Mouse (Mus musculus): ENCODE measurements at regions not wholly inside any gene's neighbourhood (a gene's known extent, or its start where the extent isn't known, plus 50 kb on each side); places are given as distances from the start of the nearest gene placed in this dataset.
A peak's percentile ranks its signal among the peaks of the same experiment; 100 is the strongest.

DNA sequence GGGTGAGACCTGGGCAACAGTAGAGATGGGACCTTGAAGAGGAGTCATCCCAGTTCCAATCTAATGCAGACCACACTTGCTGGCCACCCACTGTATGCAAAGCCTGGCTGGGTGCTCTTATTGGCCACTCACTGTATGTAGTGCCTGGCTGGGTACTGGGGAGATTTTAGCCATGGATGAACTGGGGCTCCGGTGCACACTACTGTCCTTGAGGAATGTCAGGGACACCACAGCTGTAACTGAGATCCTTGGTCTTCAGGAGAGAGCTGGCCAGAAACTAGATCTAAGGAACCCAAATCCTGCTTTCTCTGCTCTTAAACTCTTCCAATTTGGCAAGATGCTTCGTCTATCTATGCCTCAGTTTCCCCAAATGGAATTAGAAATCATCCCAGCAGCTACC is 128.4 kb upstream of the Sdk2 start:
- H3K9ac ChIP-seq (ENCODE audit: insufficient read depth, low read depth, low read length, poor library complexity, severe bottlenecking), result no peak overlapping the region
- in situ Hi-C loops (cut with MboI; ENCODE audit: low sequenced_read_pairs in 2 of 2, unreplicated experiment in 2 of 2), result no loop called here
- no peaks in the 10 kb centered on the region for H3K9me3 ChIP-seq (ENCODE audit: control insufficient read depth, insufficient read depth, low read depth, low read length)
- no peak for DNase-seq (ENCODE audit: low read depth, low spot score)
- TF ChIP-seq CHD2 (IDR thresholded peaks at IDR 0.05; ENCODE audit: low read depth, low read length) (no peak), MAFK (IDR thresholded peaks at IDR 0.05; ENCODE audit: insufficient read depth, low read depth, low read length) (no peak), ZNF384 (IDR thresholded peaks at IDR 0.05; ENCODE audit: low read depth, low read length) (no peak), ZC3H11A (IDR thresholded peaks at IDR 0.05; ENCODE audit: borderline replicate concordance, low read depth, low read length) (no peak), HCFC1 (IDR thresholded peaks at IDR 0.05; ENCODE audit: borderline replicate concordance, insufficient read depth, low read length) (no peak)
- H3K4me1 ChIP-seq (ENCODE audit: control insufficient read depth in 2 of 2, insufficient read depth in 2 of 2, low read length in 2 of 2, poor library complexity in 1 of 2), result peaks cover 0 to 1% of the 10 kb centered on the region in 2 experiments; a peak in 1 of 4 replicates
- H3K27ac ChIP-seq (ENCODE audit: insufficient read depth, low read depth, low read length, poor library complexity, severe bottlenecking), result no peak overlapping the region
- no peaks in the 10 kb centered on the region for H3K36me3 ChIP-seq (ENCODE audit: control insufficient read depth, insufficient read depth, low read length, poor library complexity, severe bottlenecking)
- no peak overlapping the region for H3K4me3 ChIP-seq (ENCODE audit: insufficient read depth in 1 of 2, low read depth in 1 of 2, low read length in 2 of 2, poor library complexity in 1 of 2, severe bottlenecking in 1 of 2)

DNA sequence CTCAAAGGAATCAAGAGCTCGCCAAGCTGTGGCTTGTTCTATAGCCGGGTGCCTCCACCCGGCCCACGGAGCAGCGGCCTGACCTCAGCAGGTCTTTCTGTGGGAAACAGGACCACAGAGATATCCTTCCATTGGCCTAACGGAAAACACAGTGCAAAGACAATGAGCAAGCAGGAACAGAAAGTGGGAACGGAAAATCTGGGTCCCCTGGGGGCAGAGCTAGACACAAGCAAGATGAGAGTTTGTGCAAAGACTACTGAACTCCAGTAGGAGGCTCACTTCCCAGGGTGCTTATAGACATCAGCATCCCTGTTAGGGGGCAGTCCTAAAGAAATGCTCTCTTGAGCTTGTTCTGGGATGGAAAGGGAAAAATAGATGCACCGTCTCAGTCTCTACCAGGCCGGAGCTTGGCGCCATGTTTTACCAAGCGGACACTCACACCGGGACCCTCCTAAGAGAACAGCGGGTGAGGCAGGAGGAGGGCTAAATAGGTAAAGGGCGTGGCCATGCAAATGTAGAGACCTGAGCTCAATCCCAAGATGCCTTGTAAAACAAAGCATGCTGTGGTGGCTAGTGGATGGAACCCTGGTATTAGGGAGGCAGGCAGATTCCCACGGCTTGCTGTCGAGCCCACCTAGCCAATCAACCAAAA is 127.3 kb upstream of the Sdk2 start:
- Histone ChIP-seq H3K36me3 (ENCODE audit: control insufficient read depth, insufficient read depth, low read length, poor library complexity, severe bottlenecking) (no peaks in the 10 kb centered on the region), H3K9me3 (ENCODE audit: control insufficient read depth, insufficient read depth, low read depth, low read length) (no peaks in the 10 kb centered on the region), H3K9ac (ENCODE audit: insufficient read depth, low read depth, low read length, poor library complexity, severe bottlenecking) (0 out of 2 replicates have a peak overlapping the region, but pooled peaks have one; percentile 22), H3K4me1 (ENCODE audit: control insufficient read depth in 2 of 2, insufficient read depth in 2 of 2, low read length in 2 of 2, poor library complexity in 1 of 2) (peaks cover 0 to 1% of the 10 kb centered on the region in 2 experiments; a peak in 1 of 4 replicates), H3K27ac (ENCODE audit: insufficient read depth, low read depth, low read length, poor library complexity, severe bottlenecking) (no peak overlapping the region), H3K4me3 (ENCODE audit: insufficient read depth in 1 of 2, low read depth in 1 of 2, low read length in 2 of 2, poor library complexity in 1 of 2, severe bottlenecking in 1 of 2) (peak overlapping the region; percentile 33 to 66; a peak in 3 of 4 replicates)
- TF ChIP-seq ZNF384 (IDR thresholded peaks at IDR 0.05; ENCODE audit: low read depth, low read length) (0 out of 2 replicates have a peak, but pooled peaks have one; percentile 1), HCFC1 (IDR thresholded peaks at IDR 0.05; ENCODE audit: borderline replicate concordance, insufficient read depth, low read length) (no peak)
- peak; percentile 51 for DNase-seq (ENCODE audit: low read depth, low spot score)
- in situ Hi-C loops (cut with MboI; ENCODE audit: low sequenced_read_pairs in 2 of 2, unreplicated experiment in 2 of 2), result no loop called here

DNA sequence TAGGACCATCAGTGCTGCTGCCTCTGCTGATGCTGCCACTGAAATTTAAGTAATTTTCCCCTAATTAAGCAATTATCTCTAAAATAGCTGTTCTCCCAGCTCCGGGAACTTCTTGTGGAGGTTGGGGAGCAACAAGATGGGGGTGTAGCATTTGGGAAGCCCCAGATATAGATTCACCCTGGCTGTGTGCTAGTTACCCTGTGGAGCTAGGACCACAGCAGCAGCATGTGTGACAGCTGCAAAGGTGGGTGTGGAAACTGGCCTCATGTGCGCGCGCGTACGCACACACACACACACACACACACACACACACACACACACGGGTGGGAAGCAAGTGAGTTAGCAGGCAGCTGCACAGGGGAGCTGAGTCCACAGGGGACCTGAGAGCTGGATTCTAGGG is 126.2 kb upstream of the Sdk2 start:
- H3K4me1 ChIP-seq (ENCODE audit: control insufficient read depth in 2 of 2, insufficient read depth in 2 of 2, low read length in 2 of 2, poor library complexity in 1 of 2), result peaks cover 0 to 1% of the 10 kb centered on the region in 2 experiments; a peak in 1 of 4 replicates
- no peaks in the 10 kb centered on the region for H3K36me3 ChIP-seq (ENCODE audit: control insufficient read depth, insufficient read depth, low read length, poor library complexity, severe bottlenecking)
- no peak for TF ChIP-seq CHD2 (IDR thresholded peaks at IDR 0.05; ENCODE audit: low read depth, low read length)
- TF ChIP-seq HCFC1 (IDR thresholded peaks at IDR 0.05; ENCODE audit: borderline replicate concordance, insufficient read depth, low read length), result no peak
- no peak for TF ChIP-seq ZNF384 (IDR thresholded peaks at IDR 0.05; ENCODE audit: low read depth, low read length)
- no peak for TF ChIP-seq MAFK (IDR thresholded peaks at IDR 0.05; ENCODE audit: insufficient read depth, low read depth, low read length)
- TF ChIP-seq ZC3H11A (IDR thresholded peaks at IDR 0.05; ENCODE audit: borderline replicate concordance, low read depth, low read length), result no peak
- H3K27ac ChIP-seq (ENCODE audit: insufficient read depth, low read depth, low read length, poor library complexity, severe bottlenecking), result no peak overlapping the region
- no peak for DNase-seq (ENCODE audit: low read depth, low spot score)
- no peaks in the 10 kb centered on the region for H3K9me3 ChIP-seq (ENCODE audit: control insufficient read depth, insufficient read depth, low read depth, low read length)
- H3K9ac ChIP-seq (ENCODE audit: insufficient read depth, low read depth, low read length, poor library complexity, severe bottlenecking), result no peak overlapping the region
- in situ Hi-C loops (cut with MboI; ENCODE audit: low sequenced_read_pairs in 2 of 2, unreplicated experiment in 2 of 2), result no loop called here
- H3K4me3 ChIP-seq (ENCODE audit: insufficient read depth in 1 of 2, low read depth in 1 of 2, low read length in 2 of 2, poor library complexity in 1 of 2, severe bottlenecking in 1 of 2), result no peak overlapping the region

DNA sequence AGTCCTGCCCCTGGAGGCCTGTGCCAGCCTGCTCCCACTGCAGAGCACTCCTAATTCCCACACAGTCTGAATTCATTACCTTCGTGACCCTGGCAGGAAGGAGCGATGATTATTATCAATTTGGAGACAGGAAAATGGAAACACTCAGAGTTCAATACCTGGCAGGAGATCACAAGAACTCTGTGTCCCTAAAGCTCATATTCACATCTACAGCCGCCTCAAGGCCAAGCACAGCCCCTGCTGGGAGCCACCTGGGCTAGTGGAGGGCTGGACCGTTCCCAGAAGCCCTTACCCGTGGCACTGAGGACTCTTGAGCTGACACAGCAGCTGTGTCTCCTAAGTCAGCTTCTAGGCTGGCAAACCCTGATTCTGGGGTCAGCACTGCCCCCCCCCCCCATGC is 124.8 kb upstream of the Sdk2 start:
- TF ChIP-seq CHD2 (IDR thresholded peaks at IDR 0.05; ENCODE audit: low read depth, low read length) (no peak), ZC3H11A (IDR thresholded peaks at IDR 0.05; ENCODE audit: borderline replicate concordance, low read depth, low read length) (no peak), ZNF384 (IDR thresholded peaks at IDR 0.05; ENCODE audit: low read depth, low read length) (no peak), MAFK (IDR thresholded peaks at IDR 0.05; ENCODE audit: insufficient read depth, low read depth, low read length) (no peak)
- no peak overlapping the region for H3K4me3 ChIP-seq (ENCODE audit: insufficient read depth in 1 of 2, low read depth in 1 of 2, low read length in 2 of 2, poor library complexity in 1 of 2, severe bottlenecking in 1 of 2)
- no peak for DNase-seq (ENCODE audit: low read depth, low spot score)
- no peaks in the 10 kb centered on the region for H3K9me3 ChIP-seq (ENCODE audit: control insufficient read depth, insufficient read depth, low read depth, low read length)
- no peaks in the 10 kb centered on the region for H3K36me3 ChIP-seq (ENCODE audit: control insufficient read depth, insufficient read depth, low read length, poor library complexity, severe bottlenecking)
- in situ Hi-C loops (cut with MboI; ENCODE audit: low sequenced_read_pairs in 2 of 2, unreplicated experiment in 2 of 2), result no loop called here
- H3K27ac ChIP-seq (ENCODE audit: insufficient read depth, low read depth, low read length, poor library complexity, severe bottlenecking), result no peak overlapping the region
- peaks cover 0 to 1% of the 10 kb centered on the region in 2 experiments; a peak in 1 of 4 replicates for H3K4me1 ChIP-seq (ENCODE audit: control insufficient read depth in 2 of 2, insufficient read depth in 2 of 2, low read length in 2 of 2, poor library complexity in 1 of 2)
- no peak overlapping the region for H3K9ac ChIP-seq (ENCODE audit: insufficient read depth, low read depth, low read length, poor library complexity, severe bottlenecking)

All from ES-E14 (cell line).